Mouse (Mus musculus): Measurements from ENCODE around the gene Tshz2.

- TF ChIP-seq CTCF (IDR thresholded peaks at IDR 0.05; ENCODE audit: control insufficient read depth, insufficient read depth, insufficient replicate concordance, low read depth, low read length) (no peak), POLR2A (IDR thresholded peaks at IDR 0.05; ENCODE audit: control insufficient read depth, low read depth, low read length) (no peak)
These were observed 393.1 kb downstream of the Tshz2 start for GRCm38 (mm10) chr2:170025896-170026295.
